Mouse (Mus musculus) G1E (cell line): ENCODE data around the gene Morn1. TPM values are rescaled to one million over a fixed set of nuclear protein-coding genes. Genes with fewer than 3 reads are reported as not detected.
A peak's percentile ranks its signal among the peaks of the same experiment; 100 is the strongest.

Experiments
- ATAC-seq: 2 replicates; pipeline ENCODE4 v1.8.0; 2016; ENCODE audit warnings: mild to moderate bottlenecking; ENCODE audit not compliant: insufficient number of reproducible peaks, poor library complexity, low FRiP score, severe bottlenecking; ENCODE audit errors: extremely low read depth
- DNase-seq: peaks from one replicate; pipeline ENCODE4 v3.0.0; 2012; ENCODE audit warnings: low spot score
- H3K27me3 ChIP-seq: 2 replicates; pipeline ENCODE4 v1.6.1; 2012; ENCODE audit warnings: mild to moderate bottlenecking, low read length, inconsistent platforms; ENCODE audit not compliant: insufficient read depth
- H3K36me3 ChIP-seq: replicated peaks from 2 replicates; pipeline ENCODE3; 2012; ENCODE audit warnings: mild to moderate bottlenecking, inconsistent platforms
- H3K4me1 ChIP-seq: 2 replicates; pipeline ENCODE4 v1.6.1; 2012; ENCODE audit warnings: low read depth, low read length, inconsistent platforms, mixed read lengths; ENCODE audit not compliant: insufficient read depth
- H3K4me3 ChIP-seq: 2 replicates; pipeline ENCODE4 v1.5.1; 2012; ENCODE audit warnings: low read depth, mild to moderate bottlenecking, inconsistent platforms, low read length, moderate library complexity, mixed read lengths
- H3K9me3 ChIP-seq: replicated peaks from 2 replicates; pipeline ENCODE4 v1.6.1; 2012; ENCODE audit warnings: inconsistent platforms
- CTCF ChIP-seq: IDR thresholded peaks from 2 replicates; pipeline ENCODE4 v1.5.1; 2012; ENCODE audit warnings: low read depth, low read length, inconsistent platforms, mixed read lengths
- GATA1 ChIP-seq: IDR thresholded peaks from 2 replicates; pipeline ENCODE4 v1.6.1; 2012; ENCODE audit warnings: borderline replicate concordance, low read length, inconsistent platforms, mixed read lengths
- GATA2 ChIP-seq: IDR thresholded peaks from 2 replicates; pipeline ENCODE4 v1.6.1; 2012; ENCODE audit warnings: low read depth, low read length, inconsistent platforms, borderline replicate concordance
- POLR2AphosphoS5 ChIP-seq: IDR thresholded peaks from 2 replicates; pipeline ENCODE4 v1.6.1; 2012; ENCODE audit warnings: low read depth, low read length, inconsistent platforms; ENCODE audit not compliant: insufficient replicate concordance
- TAL1 ChIP-seq: conservative IDR thresholded peaks from 2 replicates; pipeline ENCODE4 v1.6.1; 2012; ENCODE audit warnings: low read depth, low read length, inconsistent platforms, mixed read lengths
- polyA plus RNA-seq: library from polyadenylated mRNA; stranded (reverse); fragments of >175 nt; gene quantifications from 2 replicates; pipeline ENCODE4 v1.2.3, GENCODE M21; 2012
- total RNA-seq, 2 experiments: library from RNA; stranded (forward) in 1 of 2; stranded (reverse) in 1 of 2; fragments of 200-1000 nt in 1 of 2; fragments of >200 nt in 1 of 2; fragmentation: Nextera tagmentation in 1 of 2; gene quantifications; 2 replicates each; pipeline ENCODE4 v1.2.3; 2014 to 2017

The Morn1 gene
- total and polyA plus RNA-seq, 3 experiments = 2.3 to 5.3 (median 2.9) TPM

- no peak for ATAC-seq
- Histone ChIP-seq H3K4me3 (peak overlapping the region; percentile 55; the same call in 1 of the 2 replicates), H3K4me1 (peaks cover 97% of the 10 kb centered on the region), H3K9me3 (peaks cover 4% of the 10 kb centered on the region), H3K36me3 (peaks cover 2% of the 10 kb centered on the region), H3K27me3 (0 out of 2 replicates have a peak, but pooled peaks cover 2% of the 10 kb centered on the region)
- TF ChIP-seq GATA2 (no peak), POLR2AphosphoS5 (no peak), TAL1 (no peak), GATA1 (no peak), CTCF (no peak)
- no peak for DNase-seq
These were observed 35.6 kb downstream of the Morn1 start for GRCm38 (mm10) chr4:155121915-155122443.

GRCm38 (mm10) chr4:155122444-155123040, 36.2 kb downstream of the Morn1 start:
- H3K9me3 ChIP-seq = peaks cover 4% of the 10 kb centered on the region
- H3K36me3 ChIP-seq = peaks cover 2% of the 10 kb centered on the region
- no peak for TF ChIP-seq CTCF
- no peak for TF ChIP-seq TAL1
- TF ChIP-seq POLR2AphosphoS5 = no peak
- no peak for TF ChIP-seq GATA2
- no peak for TF ChIP-seq GATA1
- H3K4me3 ChIP-seq = peak overlapping the region; percentile 55; the same call in 1 of the 2 replicates
- ATAC-seq = no peak
- H3K27me3 ChIP-seq = 0 out of 2 replicates have a peak, but pooled peaks cover 5% of the 10 kb centered on the region
- DNase-seq = peak; percentile 38
- H3K4me1 ChIP-seq = peaks cover 96% of the 10 kb centered on the region

GRCm38 (mm10) chr4:155123868-155124534, 37.6 kb downstream of the Morn1 start:
- H3K4me1 ChIP-seq = peaks cover 92% of the 10 kb centered on the region
- peaks cover 13% of the 10 kb centered on the region; the same call in 1 of the 2 replicates for H3K27me3 ChIP-seq
- H3K9me3 ChIP-seq = peaks cover 4% of the 10 kb centered on the region
- no peak for TF ChIP-seq CTCF
- TF ChIP-seq POLR2AphosphoS5 = no peak
- TF ChIP-seq GATA2 = no peak
- no peak for TF ChIP-seq GATA1
- no peak for TF ChIP-seq TAL1
- peak overlapping the region; percentile 44; the same call in 1 of the 2 replicates for H3K4me3 ChIP-seq
- DNase-seq (no peak), ATAC-seq (no peak)
- peaks cover 2% of the 10 kb centered on the region for H3K36me3 ChIP-seq

- Histone ChIP-seq H3K27me3 (peaks cover 21% of the 10 kb centered on the region), H3K9me3 (peaks cover 4% of the 10 kb centered on the region), H3K4me1 (peaks cover 84% of the 10 kb centered on the region), H3K36me3 (peaks cover 2% of the 10 kb centered on the region), H3K4me3 (peak overlapping the region; percentile 53; the same call in 1 of the 2 replicates)
- peak; percentile 76 for ATAC-seq
- peak; percentile 55 for DNase-seq
- TF ChIP-seq CTCF (no peak), GATA1 (no peak), POLR2AphosphoS5 (no peak), GATA2 (0 out of 2 replicates have a peak, but pooled peaks have one; percentile 53), TAL1 (peak; percentile 67; the same call in 1 of the 2 replicates)
These were observed 38.9 kb downstream of the Morn1 start for GRCm38 (mm10) chr4:155125310-155125709.

- no peak for DNase-seq
- Histone ChIP-seq H3K4me3 (peak overlapping the region; percentile 0; the same call in 1 of the 2 replicates), H3K27me3 (peaks cover 24% of the 10 kb centered on the region), H3K9me3 (peaks cover 4% of the 10 kb centered on the region), H3K4me1 (peaks cover 81% of the 10 kb centered on the region), H3K36me3 (peaks cover 2% of the 10 kb centered on the region)
- TF ChIP-seq TAL1 = no peak
- TF ChIP-seq CTCF = no peak
- no peak for TF ChIP-seq POLR2AphosphoS5
- no peak for TF ChIP-seq GATA1
- TF ChIP-seq GATA2 = no peak
- ATAC-seq = no peak
These were observed 39.8 kb downstream of the Morn1 start for GRCm38 (mm10) chr4:155126194-155126593.
